Mouse (Mus musculus) intestine, embryonic 16.5 days (tissue): ENCODE data around the gene Bsn. TPM values are rescaled to one million over a fixed set of nuclear protein-coding genes. Genes with fewer than 3 reads are reported as not detected.
A peak's percentile ranks its signal among the peaks of the same experiment; 100 is the strongest.
"Not testable (repeated sequence)": the region's sequence is repeated elsewhere in the genome, so short reads cannot be mapped to it uniquely, and the experiment has no call there.

ENCODE experiments used
- ATAC-seq: fragments of 200-750 bp; cut with Nextera tagmentation; 2 replicates; pipeline ENCODE4 v1.8.0; 2017; ENCODE audit warnings: moderate TSS enrichment, moderate library complexity
- H3K27ac ChIP-seq: fragments of 300-500 bp; sonication (generic); 2 replicates; pipeline ENCODE4 v1.5.1; 2014; ENCODE audit warnings: mild to moderate bottlenecking, low read length
- H3K27me3 ChIP-seq: fragments of 300-500 bp; sonication (generic); replicated peaks from 2 replicates; pipeline ENCODE4 v1.6.1; 2014; ENCODE audit warnings: low read length, control low read depth, mixed read lengths; ENCODE audit not compliant: control insufficient read depth, insufficient read depth
- H3K36me3 ChIP-seq: fragments of 300-500 bp; sonication (generic); 2 replicates; pipeline ENCODE4 v1.6.1; 2014; ENCODE audit warnings: low read length, control low read depth; ENCODE audit not compliant: control insufficient read depth, insufficient read depth
- H3K4me1 ChIP-seq: fragments of 300-500 bp; sonication (generic); 2 replicates; pipeline ENCODE4 v1.6.1; 2014; ENCODE audit warnings: low read length, control low read depth, mixed read lengths; ENCODE audit not compliant: control insufficient read depth, insufficient read depth
- H3K4me2 ChIP-seq: fragments of 300-500 bp; sonication (generic); 2 replicates; pipeline ENCODE4 v1.6.1; 2014; ENCODE audit warnings: low read depth, low read length, control low read depth
- H3K4me3 ChIP-seq: fragments of 300-500 bp; sonication (generic); 2 replicates; pipeline ENCODE4 v1.5.1; 2014; ENCODE audit warnings: mild to moderate bottlenecking, low read length
- H3K9ac ChIP-seq: fragments of 300-500 bp; sonication (generic); 2 replicates; pipeline ENCODE4 v1.6.1; 2014; ENCODE audit warnings: low read depth, low read length
- H3K9me3 ChIP-seq: fragments of 300-500 bp; sonication (generic); 2 replicates; pipeline ENCODE4 v1.6.1; 2016; ENCODE audit warnings: low read length, control low read depth; ENCODE audit not compliant: control insufficient read depth
- WGBS: fragments of 180-500 bp; shearing (Covaris S2); extraction: QIAGEN DNeasy Blood & Tissue Kit; methylation state at CpG from one replicate; pipeline ENCODE4 v1.1.7; 2014; 5-methylcytosine and 5-hydroxymethylcytosine counted together
- polyA plus RNA-seq: library from polyadenylated mRNA; unstranded; fragments of >200 nt; fragmentation: Nextera tagmentation; extraction: Ambion mirVana; gene quantifications from 2 replicates; pipeline ENCODE4 v1.2.1, GENCODE M21; 2015

Bsn gene
- polyA plus RNA-seq, 1 experiment from 2014 or later, result 5.4 TPM

GRCm38 (mm10) chr9:108136930-108137462 is 53.2 kb downstream of the Bsn start:
- Histone ChIP-seq H3K4me3 (no peak overlapping the region), H3K9me3 (no peaks in the 10 kb centered on the region), H3K27ac (0 out of 2 replicates have a peak overlapping the region, but pooled peaks have one; percentile 12), H3K4me1 (no peaks in the 10 kb centered on the region), H3K4me2 (no peak overlapping the region), H3K9ac (no peak overlapping the region), H3K36me3 (no peaks in the 10 kb centered on the region), H3K27me3 (no peaks in the 10 kb centered on the region; the same call in 1 of the 2 replicates)
- 75% methylated on average over 6 of the region's 6 CpGs for WGBS
- no peak; the same call in 1 of the 2 replicates for ATAC-seq

GRCm38 (mm10) chr9:108136225-108136624 is 54.0 kb downstream of the Bsn start:
- 41% methylated on average over 1 of the region's 1 CpGs for WGBS
- H3K36me3 ChIP-seq, result no peaks in the 10 kb centered on the region
- H3K27ac ChIP-seq, result no peak overlapping the region
- no peaks in the 10 kb centered on the region for H3K4me1 ChIP-seq
- no peak for ATAC-seq
- H3K9ac ChIP-seq, result no peak overlapping the region
- H3K9me3 ChIP-seq, result no peaks in the 10 kb centered on the region
- no peak overlapping the region for H3K4me3 ChIP-seq
- no peak overlapping the region for H3K4me2 ChIP-seq
- H3K27me3 ChIP-seq, result no peaks in the 10 kb centered on the region; the same call in 1 of the 2 replicates

GRCm38 (mm10) chr9:108135679-108136078 is 54.5 kb downstream of the Bsn start:
- H3K4me1 ChIP-seq, H3K36me3 ChIP-seq, H3K9ac ChIP-seq, H3K4me2 ChIP-seq, ATAC-seq, H3K4me3 ChIP-seq, H3K9me3 ChIP-seq, H3K27me3 ChIP-seq, H3K27ac ChIP-seq: not testable (repeated sequence)
- WGBS, result 96% methylated on average over 3 of the region's 3 CpGs

- no peaks in the 10 kb centered on the region for H3K36me3 ChIP-seq
- H3K9ac ChIP-seq, result no peak overlapping the region
- ATAC-seq, result no peak
- H3K4me3 ChIP-seq, result no peak overlapping the region
- no peak overlapping the region for H3K4me2 ChIP-seq
- no peaks in the 10 kb centered on the region for H3K9me3 ChIP-seq
- no peaks in the 10 kb centered on the region; the same call in 1 of the 2 replicates for H3K27me3 ChIP-seq
- H3K4me1 ChIP-seq, result no peaks in the 10 kb centered on the region
- H3K27ac ChIP-seq, result no peak overlapping the region
- WGBS, result 54% methylated on average over 1 of the region's 1 CpGs
Measured at GRCm38 (mm10) chr9:108133478-108133877, 56.7 kb downstream of the Bsn start.

- 88% methylated on average over 3 of the region's 3 CpGs for WGBS
- Histone ChIP-seq H3K27ac (no peak overlapping the region), H3K4me1 (peaks cover 4% of the 10 kb centered on the region), H3K36me3 (no peaks in the 10 kb centered on the region), H3K4me2 (no peak overlapping the region), H3K9me3 (no peaks in the 10 kb centered on the region), H3K4me3 (no peak overlapping the region), H3K27me3 (no peaks in the 10 kb centered on the region), H3K9ac (no peak overlapping the region)
- ATAC-seq, result no peak
Measured at GRCm38 (mm10) chr9:108132373-108132772, 57.8 kb downstream of the Bsn start.

- Histone ChIP-seq H3K27me3 (no peaks in the 10 kb centered on the region), H3K4me2 (no peak overlapping the region), H3K27ac (no peak overlapping the region), H3K9ac (no peak overlapping the region), H3K4me3 (no peak overlapping the region), H3K4me1 (peaks cover 6% of the 10 kb centered on the region), H3K36me3 (no peaks in the 10 kb centered on the region), H3K9me3 (no peaks in the 10 kb centered on the region)
- 85% methylated on average over 5 of the region's 5 CpGs for WGBS
- ATAC-seq, result no peak
Measured at GRCm38 (mm10) chr9:108131502-108131901, 58.7 kb downstream of the Bsn start.

- Histone ChIP-seq H3K4me2 (no peak overlapping the region), H3K4me1 (peaks cover 15% of the 10 kb centered on the region), H3K27me3 (no peaks in the 10 kb centered on the region), H3K9me3 (no peaks in the 10 kb centered on the region), H3K9ac (no peak overlapping the region), H3K27ac (no peak overlapping the region), H3K36me3 (no peaks in the 10 kb centered on the region), H3K4me3 (no peak overlapping the region)
- 78% methylated on average over 13 of the region's 13 CpGs for WGBS
- ATAC-seq, result no peak
Measured at GRCm38 (mm10) chr9:108129042-108129948, 60.9 kb downstream of the Bsn start.

GRCm38 (mm10) chr9:108128248-108128647 is 61.9 kb downstream of the Bsn start:
- H3K36me3 ChIP-seq, result no peaks in the 10 kb centered on the region
- no peak overlapping the region for H3K4me3 ChIP-seq
- WGBS, result 77% methylated on average over 11 of the region's 11 CpGs
- peaks cover 19% of the 10 kb centered on the region for H3K4me1 ChIP-seq
- H3K4me2 ChIP-seq, result no peak overlapping the region
- no peak for ATAC-seq
- H3K9me3 ChIP-seq, result no peaks in the 10 kb centered on the region
- no peaks in the 10 kb centered on the region for H3K27me3 ChIP-seq
- no peak overlapping the region for H3K9ac ChIP-seq
- no peak overlapping the region for H3K27ac ChIP-seq

- H3K4me1 ChIP-seq, result peaks cover 19% of the 10 kb centered on the region
Measured at GRCm38 (mm10) chr9:108126436-108127180, 63.6 kb downstream of the Bsn start.

More at GRCm38 (mm10) chr9:108126436-108127180, 63.6 kb downstream of the Bsn start:
- Histone ChIP-seq H3K9ac (peak overlapping the region; percentile 71), H3K4me2 (peak overlapping the region; percentile 56), H3K36me3 (no peaks in the 10 kb centered on the region), H3K27me3 (no peaks in the 10 kb centered on the region), H3K4me3 (peak overlapping the region; percentile 33), H3K27ac (peak overlapping the region; percentile 97), H3K9me3 (no peaks in the 10 kb centered on the region)
- WGBS, result 53% methylated on average over 17 of the region's 17 CpGs
- ATAC-seq, result peak; percentile 78
